Mouse (Mus musculus): ENCODE results near the gene Fam180a. TPM values are rescaled to one million over a fixed set of nuclear protein-coding genes. Genes with fewer than 3 reads are reported as not detected.
"Not testable (repeated sequence)": the region's sequence is repeated elsewhere in the genome, so short reads cannot be mapped to it uniquely, and the experiment has no call there.

The Fam180a gene
- 1.0 and 1.7 TPM in 2 replicates for total RNA-seq (2014; rRNA removed)
- 0.09 and 0.11 TPM in 2 replicates for polyA plus RNA-seq (2012; rRNA removed)

DNA sequence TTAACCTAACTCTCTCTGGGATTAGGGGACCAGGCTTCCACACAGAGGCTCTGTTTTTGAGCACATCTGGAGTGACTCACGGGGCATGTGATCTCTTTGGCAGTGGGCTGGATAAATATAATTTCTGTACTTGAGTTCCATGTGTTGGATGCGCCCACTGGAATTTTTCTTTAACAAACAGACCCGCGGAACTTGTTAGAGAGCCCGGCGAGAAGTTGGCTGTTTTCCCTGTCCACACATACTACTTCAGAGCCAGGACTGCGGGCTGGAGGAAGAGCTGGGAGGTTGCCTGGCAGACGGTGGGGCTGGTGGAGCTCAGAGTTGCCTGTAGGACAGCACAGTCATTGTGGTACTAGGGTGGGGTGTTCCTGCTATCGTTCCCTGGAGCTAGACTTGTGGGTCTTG is at the start of gene Fam180a:
Gene Fam180a (minus strand): TSS at position 31 of the 405 bp plus-strand sequence.
- no peaks in the 10 kb centered on the region for H3K4me1 ChIP-seq (ENCODE audit: control insufficient read depth, insufficient read depth, low read length)
- H3K4me3 ChIP-seq (ENCODE audit: insufficient read depth, low read depth, low read length) = no peak within 1 kb of the TSS; the same call in 1 of the 2 replicates
- TF ChIP-seq CTCF (IDR thresholded peaks at IDR 0.05; ENCODE audit: low read depth, low read length) (no peak), POLR2A (IDR thresholded peaks at IDR 0.05; ENCODE audit: extremely low read depth, insufficient read depth, low read length) (no peak)
- H3K27ac ChIP-seq (replicated peaks; ENCODE audit: insufficient read depth, low read depth, low read length) = 0 out of 2 replicates have a peak within 1 kb of the TSS, but pooled peaks have one; percentile 17
- no peak within 1 kb of the TSS for H3K9ac ChIP-seq (ENCODE audit: low read depth, low read length)
- H3K36me3 ChIP-seq (ENCODE audit: control insufficient read depth, insufficient read depth, low read length) = no peaks in the 10 kb centered on the region
- H3K79me2 ChIP-seq (ENCODE audit: control insufficient read depth, insufficient read depth, low read length) = no peaks in the 10 kb centered on the region
- peak; percentile 35 for DNase-seq (ENCODE audit: extremely low read depth, low read depth, low spot score)
- WGBS = 27% methylated on average over 9 of the region's 9 CpGs
- H3K27me3 ChIP-seq (ENCODE audit: control insufficient read depth, insufficient read depth, low read length) = no peaks in the 10 kb centered on the region

DNA sequence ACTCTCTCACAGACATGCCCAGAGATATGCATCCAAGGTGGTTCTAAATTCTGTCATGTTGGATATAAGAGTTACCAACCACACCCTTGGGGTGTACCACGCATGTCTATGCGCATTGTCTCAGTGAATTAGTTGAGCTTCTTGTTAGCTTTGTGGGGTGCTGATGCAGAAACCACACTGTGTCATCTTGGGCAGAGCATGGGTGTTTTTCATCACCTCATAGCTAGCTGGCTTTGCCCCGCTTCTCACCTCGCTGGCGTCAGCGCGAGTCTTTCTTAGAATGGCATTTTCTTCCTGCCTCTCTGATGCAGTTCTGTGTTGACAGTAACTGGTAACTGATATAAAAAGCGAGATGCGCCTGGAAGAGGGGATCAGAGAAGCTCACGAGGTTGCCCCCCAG is 48.1 kb upstream of the Fam180a start:
- DNase-seq (ENCODE audit: extremely low read depth, low read depth, low spot score) = no peak
- Histone ChIP-seq H3K36me3 (ENCODE audit: control insufficient read depth, insufficient read depth, low read length) (no peaks in the 10 kb centered on the region), H3K79me2 (ENCODE audit: control insufficient read depth, insufficient read depth, low read length) (no peaks in the 10 kb centered on the region), H3K4me3 (ENCODE audit: insufficient read depth, low read depth, low read length) (no peak overlapping the region), H3K9ac (ENCODE audit: low read depth, low read length) (no peak overlapping the region), H3K4me1 (ENCODE audit: control insufficient read depth, insufficient read depth, low read length) (no peaks in the 10 kb centered on the region; the same call in 1 of the 2 replicates), H3K27ac (replicated peaks; ENCODE audit: insufficient read depth, low read depth, low read length) (no peak overlapping the region), H3K27me3 (ENCODE audit: control insufficient read depth, insufficient read depth, low read length) (no peaks in the 10 kb centered on the region)
- 93% methylated on average over 10 of the region's 10 CpGs for WGBS
- no peak for TF ChIP-seq POLR2A (IDR thresholded peaks at IDR 0.05; ENCODE audit: extremely low read depth, insufficient read depth, low read length)
- no peak for TF ChIP-seq CTCF (IDR thresholded peaks at IDR 0.05; ENCODE audit: low read depth, low read length)

DNA sequence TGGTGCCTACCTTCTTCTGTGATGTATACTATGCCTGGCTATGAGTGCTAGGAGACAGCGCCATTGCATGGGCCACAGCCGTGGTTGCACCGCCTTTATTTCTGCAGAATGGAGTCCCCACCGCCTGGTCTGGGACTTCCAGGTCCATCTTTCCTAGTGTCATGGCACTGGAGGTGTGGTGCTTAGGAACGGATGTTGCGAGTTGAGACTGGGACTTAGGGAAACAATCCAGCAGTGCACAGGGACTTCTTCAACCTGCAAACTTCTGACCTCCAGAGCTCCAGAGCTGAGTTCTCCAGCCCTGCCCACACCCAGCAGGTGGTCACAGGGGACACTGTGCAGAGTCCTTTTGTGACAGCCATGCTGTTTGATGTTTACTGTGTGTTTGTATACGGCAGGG is 44.4 kb upstream of the Fam180a start:
- H3K9ac ChIP-seq (ENCODE audit: low read depth, low read length) = no peak overlapping the region
- DNase-seq (ENCODE audit: extremely low read depth, low read depth, low spot score) = no peak
- H3K27me3 ChIP-seq (ENCODE audit: control insufficient read depth, insufficient read depth, low read length) = no peaks in the 10 kb centered on the region
- no peak overlapping the region for H3K4me3 ChIP-seq (ENCODE audit: insufficient read depth, low read depth, low read length)
- WGBS = 96% methylated on average over 7 of the region's 7 CpGs
- no peaks in the 10 kb centered on the region for H3K79me2 ChIP-seq (ENCODE audit: control insufficient read depth, insufficient read depth, low read length)
- H3K36me3 ChIP-seq (ENCODE audit: control insufficient read depth, insufficient read depth, low read length) = no peaks in the 10 kb centered on the region
- no peaks in the 10 kb centered on the region for H3K4me1 ChIP-seq (ENCODE audit: control insufficient read depth, insufficient read depth, low read length)
- no peak for TF ChIP-seq POLR2A (IDR thresholded peaks at IDR 0.05; ENCODE audit: extremely low read depth, insufficient read depth, low read length)
- TF ChIP-seq CTCF (IDR thresholded peaks at IDR 0.05; ENCODE audit: low read depth, low read length) = no peak
- no peak overlapping the region for H3K27ac ChIP-seq (replicated peaks; ENCODE audit: insufficient read depth, low read depth, low read length)

GRCm38 (mm10) chr6:35369578-35370282 is 43.8 kb upstream of the Fam180a start:
- not testable (repeated sequence) for H3K27me3 ChIP-seq (ENCODE audit: control insufficient read depth, insufficient read depth, low read length); H3K27ac ChIP-seq (replicated peaks; ENCODE audit: insufficient read depth, low read depth, low read length); H3K79me2 ChIP-seq (ENCODE audit: control insufficient read depth, insufficient read depth, low read length); H3K9ac ChIP-seq (ENCODE audit: low read depth, low read length); H3K36me3 ChIP-seq (ENCODE audit: control insufficient read depth, insufficient read depth, low read length); DNase-seq (ENCODE audit: extremely low read depth, low read depth, low spot score); H3K4me3 ChIP-seq (ENCODE audit: insufficient read depth, low read depth, low read length); H3K4me1 ChIP-seq (ENCODE audit: control insufficient read depth, insufficient read depth, low read length)
- WGBS = 66% methylated on average over 18 of the region's 18 CpGs

- H3K27me3 ChIP-seq (ENCODE audit: control insufficient read depth, insufficient read depth, low read length) = no peaks in the 10 kb centered on the region
- H3K79me2 ChIP-seq (ENCODE audit: control insufficient read depth, insufficient read depth, low read length) = no peaks in the 10 kb centered on the region
- H3K4me1 ChIP-seq (ENCODE audit: control insufficient read depth, insufficient read depth, low read length) = peaks cover 2% of the 10 kb centered on the region; the same call in 1 of the 2 replicates
- TF ChIP-seq CTCF (IDR thresholded peaks at IDR 0.05; ENCODE audit: low read depth, low read length) (no peak), POLR2A (IDR thresholded peaks at IDR 0.05; ENCODE audit: extremely low read depth, insufficient read depth, low read length) (no peak)
- no peak overlapping the region for H3K9ac ChIP-seq (ENCODE audit: low read depth, low read length)
- WGBS = 46% methylated on average over 9 of the region's 9 CpGs
- DNase-seq (ENCODE audit: extremely low read depth, low read depth, low spot score) = no peak
- H3K4me3 ChIP-seq (ENCODE audit: insufficient read depth, low read depth, low read length) = no peak overlapping the region
- no peak overlapping the region for H3K27ac ChIP-seq (replicated peaks; ENCODE audit: insufficient read depth, low read depth, low read length)
- H3K36me3 ChIP-seq (ENCODE audit: control insufficient read depth, insufficient read depth, low read length) = no peaks in the 10 kb centered on the region
These were observed 36.7 kb upstream of the Fam180a start for GRCm38 (mm10) chr6:35362596-35362995.

DNA sequence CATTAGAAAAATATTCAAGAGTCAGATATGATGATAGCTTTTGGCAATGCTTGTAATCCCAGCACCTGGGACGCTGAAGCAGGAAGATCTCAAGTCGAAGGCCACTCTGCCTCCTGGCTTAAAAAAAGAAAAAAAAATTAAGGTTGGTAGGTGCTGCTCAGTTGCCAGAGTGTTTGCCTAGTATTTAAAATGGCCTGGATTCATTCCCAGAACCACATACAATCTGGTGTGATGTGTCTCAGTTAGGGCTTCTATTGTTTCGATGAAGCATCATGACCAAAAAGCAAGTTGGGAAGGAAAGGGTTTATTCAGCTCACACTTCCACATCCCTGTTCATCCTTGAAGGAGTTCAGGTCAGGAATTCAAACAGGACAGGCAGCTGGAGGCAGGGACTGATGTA is 29.4 kb upstream of the Fam180a start:
- 96% methylated on average over 3 of the region's 3 CpGs for WGBS
- Histone ChIP-seq H3K36me3 (ENCODE audit: control insufficient read depth, insufficient read depth, low read length) (no peaks in the 10 kb centered on the region), H3K27ac (replicated peaks; ENCODE audit: insufficient read depth, low read depth, low read length) (no peak overlapping the region), H3K4me1 (ENCODE audit: control insufficient read depth, insufficient read depth, low read length) (peaks cover 1% of the 10 kb centered on the region; the same call in 1 of the 2 replicates), H3K9ac (ENCODE audit: low read depth, low read length) (no peak overlapping the region), H3K4me3 (ENCODE audit: insufficient read depth, low read depth, low read length) (no peak overlapping the region), H3K79me2 (ENCODE audit: control insufficient read depth, insufficient read depth, low read length) (no peaks in the 10 kb centered on the region), H3K27me3 (ENCODE audit: control insufficient read depth, insufficient read depth, low read length) (no peaks in the 10 kb centered on the region)
- no peak for DNase-seq (ENCODE audit: extremely low read depth, low read depth, low spot score)
- TF ChIP-seq POLR2A (IDR thresholded peaks at IDR 0.05; ENCODE audit: extremely low read depth, insufficient read depth, low read length) (no peak), CTCF (IDR thresholded peaks at IDR 0.05; ENCODE audit: low read depth, low read length) (no peak)

Data from liver, adult 2 months (tissue).